Mouse (Mus musculus): Measurements from ENCODE around the gene Glis3. TPM values are rescaled to one million over a fixed set of nuclear protein-coding genes. Genes with fewer than 3 reads are reported as not detected.
A peak's percentile ranks its signal among the peaks of the same experiment; 100 is the strongest.

The Glis3 gene
- polyA plus RNA-seq, 1 experiment from 2014 or later: 4.1 TPM

DNA sequence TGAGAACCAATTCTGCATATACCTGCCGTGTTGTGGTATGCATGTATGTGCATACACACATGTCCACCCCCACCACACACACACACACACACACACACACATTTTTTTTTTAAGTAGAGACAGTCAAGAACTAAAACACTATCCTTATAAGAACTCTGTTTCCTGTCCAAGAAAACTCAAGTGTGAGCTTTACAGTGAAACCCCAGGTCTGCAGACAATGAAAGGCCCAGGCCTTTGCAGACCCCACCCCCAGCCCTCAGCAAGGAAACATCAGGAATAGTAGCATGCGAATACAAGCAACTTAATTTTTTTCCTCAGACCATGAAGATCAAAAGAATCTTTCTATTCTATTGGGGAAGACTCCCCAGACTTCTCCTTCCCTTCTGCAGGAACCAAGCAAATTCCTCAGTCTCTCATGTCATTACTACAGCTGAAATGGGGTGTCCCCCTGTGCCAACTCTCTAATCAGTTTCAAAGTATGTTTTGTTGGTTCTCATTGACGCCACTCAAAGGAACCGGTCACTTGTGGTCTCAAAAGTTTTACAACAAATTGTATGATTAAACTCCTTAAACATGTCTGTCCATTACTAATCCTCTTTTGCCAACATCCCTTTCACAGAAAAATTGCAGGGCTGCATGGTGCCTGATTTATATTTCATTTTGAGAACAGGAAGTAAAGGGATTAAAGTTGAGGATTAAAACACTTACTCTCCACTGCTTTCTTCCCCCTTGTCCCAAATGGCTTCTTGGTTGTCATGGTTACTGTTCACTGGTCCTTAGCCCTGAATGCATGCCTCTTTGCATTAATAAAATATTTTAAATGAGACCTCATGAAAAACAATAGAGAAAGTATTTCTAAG, 343.0 kb downstream of the Glis3 start:
- 28% methylated on average over 4 of the region's 4 CpGs for WGBS

DNA sequence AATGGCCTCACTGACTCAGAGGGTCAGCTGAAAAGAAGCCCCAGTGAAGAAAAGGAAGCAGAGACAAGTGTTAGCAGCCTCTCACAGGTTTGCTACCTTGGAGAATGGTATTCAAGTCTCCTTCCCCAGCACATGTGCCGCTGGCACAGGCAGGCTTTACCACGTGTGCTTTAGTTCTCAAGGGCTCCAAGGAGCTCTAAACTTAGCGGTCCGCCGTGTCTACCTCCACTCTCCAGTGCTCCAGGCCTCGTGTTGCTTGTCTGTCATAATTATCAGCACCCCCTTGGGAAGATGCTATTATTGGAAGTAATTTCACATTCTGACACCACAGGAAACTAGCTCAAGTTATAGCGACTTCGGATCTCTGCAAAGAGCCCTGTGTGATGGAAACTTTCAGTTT, 344.0 kb downstream of the Glis3 start:
- DNase-seq (ENCODE audit: low spot score): no peak

More for the DNA sequence above, 343.0 kb downstream of the Glis3 start:
- Histone ChIP-seq H3K4me2 (replicated peaks) (no peak overlapping the region), H3K27me3 (ENCODE audit: control insufficient read depth, insufficient read depth, low read length) (no peaks in the 10 kb centered on the region), H3K9ac (no peak overlapping the region), H3K36me3 (replicated peaks; ENCODE audit: control insufficient read depth, insufficient read depth) (no peaks in the 10 kb centered on the region), H3K4me3 (replicated peaks; ENCODE audit: low read length) (no peak overlapping the region), H3K4me1 (replicated peaks; ENCODE audit: control insufficient read depth, insufficient read depth, low read length) (peaks cover 24% of the 10 kb centered on the region), H3K9me3 (ENCODE audit: control insufficient read depth, low read length) (no peaks in the 10 kb centered on the region), H3K27ac (0 out of 2 replicates have a peak overlapping the region, but pooled peaks have one; percentile 5)
- ATAC-seq (ENCODE audit: low FRiP score): no peak; the same call in 1 of the 2 replicates
- no peak for DNase-seq (ENCODE audit: low spot score)

DNA sequence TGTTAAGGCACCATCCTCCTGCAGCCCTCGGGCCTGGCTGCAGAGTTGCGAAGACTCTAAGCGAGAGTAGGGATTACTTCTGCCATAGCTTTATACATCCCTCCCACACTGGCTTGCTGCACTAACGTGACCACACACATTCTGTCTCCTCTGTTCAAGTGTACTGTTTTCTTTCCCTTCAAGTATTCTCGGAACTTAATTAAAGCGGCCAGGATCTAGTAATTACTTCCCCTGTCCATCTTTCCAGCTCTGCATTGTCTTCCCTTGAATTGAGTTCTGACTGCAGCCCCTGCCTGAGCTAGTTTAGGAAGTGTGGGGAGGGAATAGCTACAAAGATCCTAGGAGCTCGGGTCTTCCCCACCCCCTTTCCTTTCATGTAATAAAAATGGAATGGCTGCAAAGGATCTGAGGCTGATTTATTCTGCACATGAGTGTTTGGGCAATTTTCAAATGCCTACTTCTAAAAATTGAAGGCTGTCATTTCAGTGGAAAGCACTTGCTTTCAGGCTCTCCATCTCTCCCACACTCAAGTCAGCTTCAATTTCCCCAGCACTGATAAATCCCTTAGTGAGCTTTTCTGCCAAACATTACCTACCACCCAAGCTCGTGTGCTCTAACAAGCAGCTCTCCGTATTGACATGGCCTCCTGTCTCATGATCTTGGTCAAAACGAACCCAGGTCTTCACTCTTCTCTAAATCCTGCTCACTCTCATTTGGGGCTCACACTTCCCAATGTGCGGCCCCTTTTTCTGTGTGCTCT, 346.7 kb downstream of the Glis3 start:
- DNase-seq (ENCODE audit: low spot score) (peak; percentile 41), ATAC-seq (ENCODE audit: low FRiP score) (no peak)
- Histone ChIP-seq H3K27me3 (ENCODE audit: control insufficient read depth, insufficient read depth, low read length) (no peaks in the 10 kb centered on the region), H3K4me3 (replicated peaks; ENCODE audit: low read length) (no peak overlapping the region), H3K36me3 (replicated peaks; ENCODE audit: control insufficient read depth, insufficient read depth) (no peaks in the 10 kb centered on the region), H3K27ac (no peak overlapping the region), H3K4me1 (replicated peaks; ENCODE audit: control insufficient read depth, insufficient read depth, low read length) (peaks cover 32% of the 10 kb centered on the region), H3K4me2 (replicated peaks) (no peak overlapping the region), H3K9ac (no peak overlapping the region), H3K9me3 (ENCODE audit: control insufficient read depth, low read length) (no peaks in the 10 kb centered on the region)
- 29% methylated on average over 11 of the region's 11 CpGs for WGBS

More for the DNA sequence above, 344.0 kb downstream of the Glis3 start:
- H3K9me3 ChIP-seq (ENCODE audit: control insufficient read depth, low read length): no peaks in the 10 kb centered on the region
- ATAC-seq (ENCODE audit: low FRiP score): no peak
- no peaks in the 10 kb centered on the region for H3K36me3 ChIP-seq (replicated peaks; ENCODE audit: control insufficient read depth, insufficient read depth)
- no peaks in the 10 kb centered on the region for H3K27me3 ChIP-seq (ENCODE audit: control insufficient read depth, insufficient read depth, low read length)
- no peak overlapping the region for H3K4me3 ChIP-seq (replicated peaks; ENCODE audit: low read length)
- no peak overlapping the region for H3K27ac ChIP-seq
- peaks cover 24% of the 10 kb centered on the region for H3K4me1 ChIP-seq (replicated peaks; ENCODE audit: control insufficient read depth, insufficient read depth, low read length)
- no peak overlapping the region; the same call in 1 of the 2 replicates for H3K9ac ChIP-seq
- 44% methylated on average over 8 of the region's 8 CpGs for WGBS
- H3K4me2 ChIP-seq (replicated peaks): no peak overlapping the region

DNA sequence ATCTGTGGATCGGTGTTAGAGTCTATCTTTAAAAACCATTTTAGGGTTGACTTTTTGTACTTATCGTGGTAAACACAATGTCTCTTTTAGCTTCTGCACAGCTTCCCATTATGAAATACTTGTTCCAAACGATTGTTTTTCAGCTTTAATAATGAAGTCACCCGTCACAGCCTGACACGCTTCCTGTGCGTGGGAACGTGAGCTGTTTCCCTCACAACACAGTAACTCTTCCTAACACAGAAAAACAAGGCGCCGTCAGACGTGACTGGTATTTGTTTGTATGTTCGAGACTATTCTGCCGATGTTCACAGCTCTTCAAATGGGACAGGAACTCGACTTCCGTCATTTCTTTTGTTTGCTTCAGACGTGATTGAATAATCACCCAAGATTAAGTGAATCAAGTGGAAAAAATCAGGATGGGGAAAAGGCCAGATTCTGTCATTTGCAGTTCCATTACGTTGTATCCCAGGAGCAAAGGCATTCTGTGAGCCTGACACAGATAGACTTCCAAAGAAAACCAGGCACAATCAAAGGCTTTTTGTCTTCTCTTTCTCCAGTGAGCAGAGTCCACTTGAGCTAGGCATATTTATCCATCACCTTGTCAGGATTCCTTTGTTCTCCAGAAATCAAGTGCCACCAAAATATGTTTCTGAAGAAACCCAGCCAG, 351.3 kb downstream of the Glis3 start:
- H3K4me3 ChIP-seq (replicated peaks; ENCODE audit: low read length): no peak overlapping the region
- DNase-seq (ENCODE audit: low spot score) (peak; percentile 29), ATAC-seq (ENCODE audit: low FRiP score) (no peak)
- H3K9ac ChIP-seq: no peak overlapping the region
- H3K36me3 ChIP-seq (replicated peaks; ENCODE audit: control insufficient read depth, insufficient read depth): no peaks in the 10 kb centered on the region
- H3K27me3 ChIP-seq (ENCODE audit: control insufficient read depth, insufficient read depth, low read length): no peaks in the 10 kb centered on the region
- peak overlapping the region; percentile 47; the same call in 1 of the 2 replicates for H3K27ac ChIP-seq
- H3K4me2 ChIP-seq (replicated peaks): no peak overlapping the region
- WGBS: 22% methylated on average over 16 of the region's 16 CpGs
- peaks cover 8% of the 10 kb centered on the region for H3K4me1 ChIP-seq (replicated peaks; ENCODE audit: control insufficient read depth, insufficient read depth, low read length)
- no peaks in the 10 kb centered on the region for H3K9me3 ChIP-seq (ENCODE audit: control insufficient read depth, low read length)

DNA sequence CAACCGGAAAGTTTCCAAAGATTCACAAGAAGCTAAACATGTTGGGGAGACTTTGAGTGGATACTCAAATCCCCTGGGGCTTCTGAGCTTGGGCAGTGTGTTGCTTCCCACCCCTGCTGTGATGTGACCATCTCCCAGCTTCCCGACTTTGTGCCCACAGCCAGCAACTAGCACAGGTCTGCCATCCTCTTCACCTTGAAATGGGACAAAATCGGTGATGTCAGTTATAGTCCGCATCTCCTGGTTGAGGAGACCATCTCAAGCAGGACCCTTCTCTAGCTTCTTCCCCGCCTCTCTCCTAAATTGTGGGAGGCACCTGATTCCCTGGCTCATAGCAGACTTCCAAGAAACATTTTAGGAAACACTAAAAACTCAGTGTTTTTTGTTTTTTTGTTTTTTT, 352.3 kb downstream of the Glis3 start:
- ATAC-seq (ENCODE audit: low FRiP score) (no peak), DNase-seq (ENCODE audit: low spot score) (no peak)
- Histone ChIP-seq H3K27me3 (ENCODE audit: control insufficient read depth, insufficient read depth, low read length) (no peaks in the 10 kb centered on the region), H3K27ac (no peak overlapping the region), H3K4me2 (replicated peaks) (no peak overlapping the region), H3K36me3 (replicated peaks; ENCODE audit: control insufficient read depth, insufficient read depth) (no peaks in the 10 kb centered on the region), H3K9me3 (ENCODE audit: control insufficient read depth, low read length) (no peaks in the 10 kb centered on the region), H3K9ac (no peak overlapping the region), H3K4me3 (replicated peaks; ENCODE audit: low read length) (no peak overlapping the region), H3K4me1 (replicated peaks; ENCODE audit: control insufficient read depth, insufficient read depth, low read length) (peaks cover 8% of the 10 kb centered on the region)
- WGBS: 93% methylated on average over 5 of the region's 5 CpGs

DNA sequence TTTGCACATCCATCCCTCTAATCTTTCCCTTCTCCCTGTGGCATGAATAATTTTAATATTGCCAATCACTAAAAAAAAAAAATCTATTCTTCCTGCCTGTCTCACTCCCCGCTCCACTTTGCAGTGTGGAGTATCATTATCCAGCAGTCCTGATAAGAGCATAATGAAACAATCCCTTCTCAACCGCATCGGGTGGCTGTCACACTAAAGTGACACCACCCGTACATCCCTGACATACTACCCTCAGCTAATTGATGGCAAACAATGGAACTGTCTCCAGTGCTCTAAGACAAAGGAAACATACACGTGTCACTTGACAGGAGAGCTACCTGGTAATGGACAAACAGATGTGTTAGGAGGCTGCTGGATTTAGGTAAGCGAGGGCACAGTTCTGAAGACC, 373.8 kb downstream of the Glis3 start:
- 33% methylated on average over 6 of the region's 6 CpGs for WGBS
- no peak overlapping the region for H3K4me3 ChIP-seq (replicated peaks; ENCODE audit: low read length)
- no peak overlapping the region for H3K9ac ChIP-seq
- peak overlapping the region; percentile 10 for H3K27ac ChIP-seq
- no peaks in the 10 kb centered on the region for H3K36me3 ChIP-seq (replicated peaks; ENCODE audit: control insufficient read depth, insufficient read depth)
- H3K9me3 ChIP-seq (ENCODE audit: control insufficient read depth, low read length): no peaks in the 10 kb centered on the region
- ATAC-seq (ENCODE audit: low FRiP score): no peak
- no peaks in the 10 kb centered on the region for H3K27me3 ChIP-seq (ENCODE audit: control insufficient read depth, insufficient read depth, low read length)
- no peak for DNase-seq (ENCODE audit: low spot score)
- peaks cover 17% of the 10 kb centered on the region; the same call in 1 of the 2 replicates for H3K4me1 ChIP-seq (replicated peaks; ENCODE audit: control insufficient read depth, insufficient read depth, low read length)
- H3K4me2 ChIP-seq (replicated peaks): no peak overlapping the region

DNA sequence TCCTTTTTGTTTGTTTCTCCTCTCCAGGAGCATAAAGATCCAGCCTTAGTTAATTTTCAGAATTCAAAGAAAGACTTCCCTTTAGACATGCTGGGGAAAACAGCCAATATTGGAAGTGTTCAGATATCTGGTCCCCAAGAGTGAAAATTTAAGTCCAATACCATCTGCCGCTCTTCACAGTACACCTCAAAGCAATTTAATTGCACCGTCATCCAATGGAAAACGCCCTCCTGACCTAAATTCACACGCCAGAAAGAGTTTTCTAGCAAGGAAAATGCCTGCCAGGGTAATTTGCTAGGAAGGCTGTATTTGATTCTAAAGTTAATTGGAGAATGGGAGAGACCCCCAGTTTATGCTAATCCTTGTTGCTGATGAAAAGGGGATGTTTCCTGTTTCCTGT, 374.4 kb downstream of the Glis3 start:
- Histone ChIP-seq H3K4me3 (replicated peaks; ENCODE audit: low read length) (no peak overlapping the region), H3K9me3 (ENCODE audit: control insufficient read depth, low read length) (no peaks in the 10 kb centered on the region), H3K27ac (peak overlapping the region; percentile 10; the same call in 1 of the 2 replicates), H3K4me1 (replicated peaks; ENCODE audit: control insufficient read depth, insufficient read depth, low read length) (peaks cover 17% of the 10 kb centered on the region; the same call in 1 of the 2 replicates), H3K36me3 (replicated peaks; ENCODE audit: control insufficient read depth, insufficient read depth) (no peaks in the 10 kb centered on the region), H3K9ac (no peak overlapping the region), H3K27me3 (ENCODE audit: control insufficient read depth, insufficient read depth, low read length) (no peaks in the 10 kb centered on the region), H3K4me2 (replicated peaks) (no peak overlapping the region)
- WGBS: 39% methylated on average over 4 of the region's 4 CpGs
- no peak for ATAC-seq (ENCODE audit: low FRiP score)
- peak; percentile 45 for DNase-seq (ENCODE audit: low spot score)

DNA sequence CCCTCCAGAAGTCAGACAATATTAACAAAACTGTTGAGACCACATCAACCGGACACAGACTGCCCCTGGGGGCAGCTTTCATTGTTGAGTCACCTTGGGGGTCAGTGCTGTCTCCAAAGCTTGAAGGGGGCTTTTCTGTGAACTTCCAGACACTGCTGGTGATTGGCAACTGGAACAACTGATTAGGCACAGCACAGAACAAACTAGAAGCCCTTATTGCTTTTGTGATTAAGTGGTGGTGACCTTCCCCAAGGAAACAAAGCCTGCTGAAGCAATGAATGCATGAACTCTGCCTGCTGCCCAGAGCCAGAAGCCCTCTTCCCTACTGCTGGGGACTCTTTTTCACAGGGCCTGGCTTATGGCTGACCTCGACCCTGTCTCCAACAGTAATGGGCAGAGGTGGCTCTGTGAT, 377.0 kb downstream of the Glis3 start:
- Histone ChIP-seq H3K4me2 (replicated peaks) (no peak overlapping the region), H3K36me3 (replicated peaks; ENCODE audit: control insufficient read depth, insufficient read depth) (no peaks in the 10 kb centered on the region), H3K9ac (no peak overlapping the region), H3K4me3 (replicated peaks; ENCODE audit: low read length) (no peak overlapping the region), H3K27me3 (ENCODE audit: control insufficient read depth, insufficient read depth, low read length) (no peaks in the 10 kb centered on the region), H3K4me1 (replicated peaks; ENCODE audit: control insufficient read depth, insufficient read depth, low read length) (peaks cover 20% of the 10 kb centered on the region; the same call in 1 of the 2 replicates), H3K27ac (no peak overlapping the region), H3K9me3 (ENCODE audit: control insufficient read depth, low read length) (no peaks in the 10 kb centered on the region)
- no peak for ATAC-seq (ENCODE audit: low FRiP score)
- no peak for DNase-seq (ENCODE audit: low spot score)
- WGBS: 8% methylated on average over 2 of the region's 2 CpGs

DNA sequence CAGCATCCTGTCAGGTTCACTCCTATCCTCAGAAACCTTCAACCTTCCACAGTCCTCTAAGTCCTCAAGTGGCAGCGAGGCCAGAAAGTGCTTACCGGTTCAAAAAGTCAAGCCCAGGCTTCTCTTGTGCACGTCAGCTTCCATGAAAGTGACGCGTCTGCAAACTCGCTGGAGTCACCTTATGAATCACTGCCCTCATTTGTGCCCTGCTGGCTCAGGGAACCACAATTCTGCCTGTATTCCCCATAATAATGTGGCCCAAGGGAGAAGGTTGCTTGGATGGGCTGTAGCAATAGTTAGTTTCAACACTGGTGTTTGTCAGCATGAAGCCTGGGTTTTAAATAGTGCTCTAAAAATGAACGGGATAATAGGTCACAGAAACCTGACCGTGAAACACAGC, 379.7 kb downstream of the Glis3 start:
- peaks cover 15% of the 10 kb centered on the region; the same call in 1 of the 2 replicates for H3K4me1 ChIP-seq (replicated peaks; ENCODE audit: control insufficient read depth, insufficient read depth, low read length)
- ATAC-seq (ENCODE audit: low FRiP score): no peak
- H3K9me3 ChIP-seq (ENCODE audit: control insufficient read depth, low read length): no peaks in the 10 kb centered on the region
- no peak overlapping the region for H3K4me3 ChIP-seq (replicated peaks; ENCODE audit: low read length)
- H3K27me3 ChIP-seq (ENCODE audit: control insufficient read depth, insufficient read depth, low read length): no peaks in the 10 kb centered on the region
- no peak overlapping the region for H3K4me2 ChIP-seq (replicated peaks)
- no peak overlapping the region for H3K27ac ChIP-seq
- no peaks in the 10 kb centered on the region for H3K36me3 ChIP-seq (replicated peaks; ENCODE audit: control insufficient read depth, insufficient read depth)
- DNase-seq (ENCODE audit: low spot score): no peak
- no peak overlapping the region for H3K9ac ChIP-seq
- WGBS: 75% methylated on average over 8 of the region's 8 CpGs
